Mouse (Mus musculus): ENCODE measurements around the gene Fam198b. TPM values are rescaled to one million over a fixed set of nuclear protein-coding genes. Genes with fewer than 3 reads are reported as not detected.
"Not testable (repeated sequence)": the region's sequence is repeated elsewhere in the genome, so short reads cannot be mapped to it uniquely, and the experiment has no call there.

Fam198b gene
- polyA plus RNA-seq, 1 experiment = 10.9 TPM

DNA sequence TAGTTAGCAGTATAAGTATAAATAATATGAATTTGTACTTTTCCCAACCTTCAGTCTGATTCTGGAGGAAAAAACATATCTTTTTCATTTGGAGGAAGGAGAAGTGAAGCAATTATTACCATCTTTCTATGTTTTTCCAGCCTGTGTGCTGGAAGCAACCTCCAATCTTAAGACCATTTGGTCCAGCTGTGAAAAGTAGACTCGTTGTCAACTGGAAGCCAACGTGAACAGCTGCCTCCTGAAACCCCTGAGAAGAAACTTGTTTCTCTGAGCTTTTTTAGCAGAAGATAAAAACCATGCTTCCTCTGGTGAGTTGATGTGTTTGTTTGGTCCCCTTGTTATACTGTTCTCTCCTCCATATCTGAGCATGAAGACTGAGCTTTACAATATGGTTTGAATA, 84.1 kb downstream of the Fam198b start:
- Histone ChIP-seq H3K27ac (ENCODE audit: insufficient read depth, low read length) (no peak overlapping the region), H3K9me3 (replicated peaks; ENCODE audit: control insufficient read depth, insufficient read depth, low read length, poor library complexity, severe bottlenecking) (no peaks in the 10 kb centered on the region), H3K36me3 (ENCODE audit: control insufficient read depth, insufficient read depth, low read length, poor library complexity, severe bottlenecking) (no peaks in the 10 kb centered on the region), H3K9ac (ENCODE audit: low read depth, poor library complexity, severe bottlenecking) (no peak overlapping the region), H3K4me1 (ENCODE audit: control insufficient read depth, insufficient read depth, low read length) (no peaks in the 10 kb centered on the region), H3K27me3 (ENCODE audit: control insufficient read depth, insufficient read depth, low read length, poor library complexity, severe bottlenecking) (no peaks in the 10 kb centered on the region; the same call in 1 of the 2 replicates), H3K4me3 (ENCODE audit: low read depth, low read length) (no peak overlapping the region)
- TF ChIP-seq CTCF (IDR thresholded peaks at IDR 0.05; ENCODE audit: low read depth, low read length) = no peak
- no peak for TF ChIP-seq EP300 (IDR thresholded peaks at IDR 0.05; ENCODE audit: insufficient read depth, low read depth, low read length)
- TF ChIP-seq POLR2A (IDR thresholded peaks at IDR 0.05; ENCODE audit: insufficient read depth, low read length) = no peak

DNA sequence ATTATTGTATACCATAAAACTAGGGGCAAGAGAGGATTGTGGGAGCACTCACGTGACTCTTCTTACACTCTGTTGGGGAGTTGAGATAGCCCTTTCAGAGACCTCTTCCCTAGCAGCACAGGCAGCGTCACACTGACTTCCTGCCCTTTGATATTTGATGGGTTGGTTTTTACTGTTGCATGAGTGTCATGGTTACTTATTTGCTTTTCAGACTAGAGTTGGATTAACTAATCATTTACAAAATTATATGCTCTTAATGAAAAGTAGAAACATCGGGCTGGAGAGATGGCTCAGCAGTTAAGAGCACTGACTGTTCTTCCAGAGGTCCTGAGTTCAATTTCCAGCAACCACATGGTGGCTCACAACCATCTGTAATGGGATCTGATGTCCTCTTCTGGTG, 85.2 kb downstream of the Fam198b start:
- H3K4me1 ChIP-seq (ENCODE audit: control insufficient read depth, insufficient read depth, low read length); H3K4me3 ChIP-seq (ENCODE audit: low read depth, low read length); H3K9me3 ChIP-seq (replicated peaks; ENCODE audit: control insufficient read depth, insufficient read depth, low read length, poor library complexity, severe bottlenecking); H3K27ac ChIP-seq (ENCODE audit: insufficient read depth, low read length); H3K27me3 ChIP-seq (ENCODE audit: control insufficient read depth, insufficient read depth, low read length, poor library complexity, severe bottlenecking); H3K9ac ChIP-seq (ENCODE audit: low read depth, poor library complexity, severe bottlenecking); H3K36me3 ChIP-seq (ENCODE audit: control insufficient read depth, insufficient read depth, low read length, poor library complexity, severe bottlenecking): not testable (repeated sequence)

DNA sequence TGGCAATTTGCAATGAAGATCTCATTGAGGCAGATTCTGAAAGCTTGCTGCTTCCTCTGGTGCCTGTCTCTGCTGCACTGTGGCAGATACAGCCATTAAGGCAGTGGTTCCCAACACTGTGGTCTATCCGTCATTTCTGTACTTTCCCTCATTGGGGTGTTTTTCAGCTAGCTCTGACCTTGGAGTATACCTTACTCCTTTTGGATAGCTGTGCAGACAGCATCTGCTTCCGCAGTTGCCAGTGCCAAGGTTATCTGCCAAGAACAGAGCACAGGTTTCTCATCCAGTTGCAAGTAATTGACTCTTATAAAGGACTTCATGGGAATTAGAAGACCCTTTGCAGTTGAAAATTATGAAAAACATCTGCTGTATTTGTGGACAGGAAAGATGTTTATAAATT, 85.7 kb downstream of the Fam198b start:
- no peaks in the 10 kb centered on the region; the same call in 1 of the 2 replicates for H3K27me3 ChIP-seq (ENCODE audit: control insufficient read depth, insufficient read depth, low read length, poor library complexity, severe bottlenecking)
- H3K4me3 ChIP-seq (ENCODE audit: low read depth, low read length) = no peak overlapping the region
- H3K4me1 ChIP-seq (ENCODE audit: control insufficient read depth, insufficient read depth, low read length) = no peaks in the 10 kb centered on the region
- H3K27ac ChIP-seq (ENCODE audit: insufficient read depth, low read length) = no peak overlapping the region
- H3K9me3 ChIP-seq (replicated peaks; ENCODE audit: control insufficient read depth, insufficient read depth, low read length, poor library complexity, severe bottlenecking) = no peaks in the 10 kb centered on the region
- H3K36me3 ChIP-seq (ENCODE audit: control insufficient read depth, insufficient read depth, low read length, poor library complexity, severe bottlenecking) = no peaks in the 10 kb centered on the region
- no peak overlapping the region for H3K9ac ChIP-seq (ENCODE audit: low read depth, poor library complexity, severe bottlenecking)
- no peak for TF ChIP-seq POLR2A (IDR thresholded peaks at IDR 0.05; ENCODE audit: insufficient read depth, low read length)
- no peak for TF ChIP-seq CTCF (IDR thresholded peaks at IDR 0.05; ENCODE audit: low read depth, low read length)
- TF ChIP-seq EP300 (IDR thresholded peaks at IDR 0.05; ENCODE audit: insufficient read depth, low read depth, low read length) = no peak

DNA sequence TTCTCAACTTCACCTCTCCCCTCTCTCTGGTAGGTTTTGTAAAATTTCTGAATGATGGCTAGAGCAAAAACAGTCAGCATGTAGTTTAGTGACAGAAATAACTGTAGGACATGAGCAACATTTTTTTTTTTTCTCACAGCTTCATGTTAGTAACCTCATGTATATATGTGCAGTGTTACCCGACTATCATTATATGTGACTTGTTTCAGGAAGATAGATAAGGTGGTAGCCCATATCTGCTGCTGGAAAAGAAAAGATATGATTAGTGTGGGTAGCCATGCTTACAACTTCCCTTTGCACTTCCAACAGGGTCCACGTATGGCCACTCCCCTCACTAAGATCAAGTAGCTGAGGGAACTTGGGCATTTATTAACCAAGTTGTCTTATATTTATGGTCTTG, 86.2 kb downstream of the Fam198b start:
- Histone ChIP-seq H3K27me3 (ENCODE audit: control insufficient read depth, insufficient read depth, low read length, poor library complexity, severe bottlenecking) (no peaks in the 10 kb centered on the region; the same call in 1 of the 2 replicates), H3K9ac (ENCODE audit: low read depth, poor library complexity, severe bottlenecking) (no peak overlapping the region), H3K36me3 (ENCODE audit: control insufficient read depth, insufficient read depth, low read length, poor library complexity, severe bottlenecking) (no peaks in the 10 kb centered on the region), H3K27ac (ENCODE audit: insufficient read depth, low read length) (no peak overlapping the region), H3K4me1 (ENCODE audit: control insufficient read depth, insufficient read depth, low read length) (no peaks in the 10 kb centered on the region), H3K4me3 (ENCODE audit: low read depth, low read length) (no peak overlapping the region), H3K9me3 (replicated peaks; ENCODE audit: control insufficient read depth, insufficient read depth, low read length, poor library complexity, severe bottlenecking) (no peaks in the 10 kb centered on the region)
- TF ChIP-seq CTCF (IDR thresholded peaks at IDR 0.05; ENCODE audit: low read depth, low read length) (no peak), EP300 (IDR thresholded peaks at IDR 0.05; ENCODE audit: insufficient read depth, low read depth, low read length) (no peak), POLR2A (IDR thresholded peaks at IDR 0.05; ENCODE audit: insufficient read depth, low read length) (no peak)

DNA sequence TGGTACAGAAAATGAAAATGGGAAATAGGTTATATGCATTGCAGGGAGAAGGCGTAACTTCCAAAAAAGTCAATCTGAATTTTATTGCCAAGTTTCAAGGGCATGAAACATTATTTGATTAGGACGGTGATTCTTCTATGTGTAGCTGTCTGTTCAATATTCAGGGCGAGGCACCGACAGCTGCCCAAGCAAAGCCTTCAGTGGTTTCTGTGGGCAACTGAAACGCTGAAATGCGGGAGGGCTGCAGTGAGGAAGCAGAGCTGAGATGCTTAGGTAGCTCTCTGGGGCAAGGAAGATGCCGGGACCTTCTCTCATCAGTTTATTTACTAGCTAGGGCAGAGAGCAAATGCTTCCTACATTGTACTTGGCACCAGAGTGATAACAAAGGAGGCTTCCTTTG, 87.2 kb downstream of the Fam198b start:
- Histone ChIP-seq H3K36me3 (ENCODE audit: control insufficient read depth, insufficient read depth, low read length, poor library complexity, severe bottlenecking) (no peaks in the 10 kb centered on the region), H3K27ac (ENCODE audit: insufficient read depth, low read length) (no peak overlapping the region)
- TF ChIP-seq CTCF (IDR thresholded peaks at IDR 0.05; ENCODE audit: low read depth, low read length) = no peak

DNA sequence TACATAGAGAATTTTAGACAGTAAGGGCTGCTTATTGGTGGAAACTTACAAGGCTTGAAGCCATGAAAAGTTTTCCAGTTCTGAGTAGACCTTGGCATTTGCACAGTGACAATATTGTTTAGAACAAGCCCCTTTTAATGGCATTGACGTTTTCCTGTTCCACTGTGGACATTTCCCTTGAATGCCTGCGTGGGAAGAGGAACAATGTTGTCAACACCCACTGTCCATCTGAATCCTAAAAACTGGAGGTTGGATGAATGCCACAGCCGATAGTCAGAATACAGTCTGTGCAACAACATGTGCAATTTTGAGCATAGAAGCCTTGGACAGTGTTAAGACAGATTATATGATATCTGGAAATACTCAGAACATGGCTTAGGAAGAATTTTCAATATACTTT, 92.5 kb downstream of the Fam198b start:
- Histone ChIP-seq H3K36me3 (ENCODE audit: control insufficient read depth, insufficient read depth, low read length, poor library complexity, severe bottlenecking) (no peaks in the 10 kb centered on the region), H3K9ac (ENCODE audit: low read depth, poor library complexity, severe bottlenecking) (no peak overlapping the region), H3K27ac (ENCODE audit: insufficient read depth, low read length) (no peak overlapping the region), H3K9me3 (replicated peaks; ENCODE audit: control insufficient read depth, insufficient read depth, low read length, poor library complexity, severe bottlenecking) (no peaks in the 10 kb centered on the region), H3K4me3 (ENCODE audit: low read depth, low read length) (no peak overlapping the region), H3K27me3 (ENCODE audit: control insufficient read depth, insufficient read depth, low read length, poor library complexity, severe bottlenecking) (no peaks in the 10 kb centered on the region), H3K4me1 (ENCODE audit: control insufficient read depth, insufficient read depth, low read length) (no peaks in the 10 kb centered on the region)
- TF ChIP-seq CTCF (IDR thresholded peaks at IDR 0.05; ENCODE audit: low read depth, low read length) = no peak
- TF ChIP-seq EP300 (IDR thresholded peaks at IDR 0.05; ENCODE audit: insufficient read depth, low read depth, low read length) = no peak
- TF ChIP-seq POLR2A (IDR thresholded peaks at IDR 0.05; ENCODE audit: insufficient read depth, low read length) = no peak

More for the DNA sequence above, 87.2 kb downstream of the Fam198b start:
- no peaks in the 10 kb centered on the region; the same call in 1 of the 2 replicates for H3K27me3 ChIP-seq (ENCODE audit: control insufficient read depth, insufficient read depth, low read length, poor library complexity, severe bottlenecking)
- H3K9me3 ChIP-seq (replicated peaks; ENCODE audit: control insufficient read depth, insufficient read depth, low read length, poor library complexity, severe bottlenecking) = no peaks in the 10 kb centered on the region
- H3K4me3 ChIP-seq (ENCODE audit: low read depth, low read length) = no peak overlapping the region
- H3K9ac ChIP-seq (ENCODE audit: low read depth, poor library complexity, severe bottlenecking) = no peak overlapping the region
- no peaks in the 10 kb centered on the region for H3K4me1 ChIP-seq (ENCODE audit: control insufficient read depth, insufficient read depth, low read length)
